Mouse (Mus musculus) forebrain, embryonic 15.5 days (tissue): Measurements from ENCODE around the gene Lbhd2. TPM values are rescaled to one million over a fixed set of nuclear protein-coding genes. Genes with fewer than 3 reads are reported as not detected.

Source experiments
- ATAC-seq: fragments of 200-750 bp; cut with Nextera tagmentation; replicated peaks from 2 replicates; pipeline ENCODE4 v1.8.0; 2017; ENCODE audit warnings: mild to moderate bottlenecking, moderate TSS enrichment, moderate library complexity
- H3K27ac ChIP-seq: fragments of 300-500 bp; sonication (generic); replicated peaks from 2 replicates; pipeline ENCODE4 v1.5.1; 2015; ENCODE audit warnings: mild to moderate bottlenecking, inconsistent platforms
- H3K27me3 ChIP-seq: fragments of 300-500 bp; sonication (generic); 2 replicates; pipeline ENCODE4 v1.6.1; 2015; ENCODE audit warnings: inconsistent platforms
- H3K36me3 ChIP-seq: fragments of 300-500 bp; sonication (generic); 2 replicates; pipeline ENCODE4 v1.6.1; 2015; ENCODE audit warnings: mild to moderate bottlenecking, inconsistent platforms
- H3K4me1 ChIP-seq: fragments of 300-500 bp; sonication (generic); 2 replicates; pipeline ENCODE4 v1.6.1; 2015; ENCODE audit warnings: inconsistent platforms
- H3K4me2 ChIP-seq: fragments of 300-500 bp; sonication (generic); replicated peaks from 2 replicates; pipeline ENCODE4 v1.6.1; 2015; ENCODE audit warnings: mild to moderate bottlenecking, inconsistent platforms
- H3K4me3 ChIP-seq: fragments of 300-500 bp; sonication (generic); 2 replicates; pipeline ENCODE4 v1.5.1; 2015; ENCODE audit warnings: mild to moderate bottlenecking, inconsistent platforms
- H3K9ac ChIP-seq: fragments of 300-500 bp; sonication (generic); replicated peaks from 2 replicates; pipeline ENCODE4 v1.6.1; 2015; ENCODE audit warnings: mild to moderate bottlenecking, inconsistent platforms
- H3K9me3 ChIP-seq: fragments of 300-500 bp; sonication (generic); 2 replicates; pipeline ENCODE4 v1.6.1; 2016; ENCODE audit warnings: inconsistent platforms
- WGBS: fragments of 180-500 bp; shearing (Covaris S2); methylation state at CpG from one replicate; pipeline ENCODE4 v1.1.7; 2015; ENCODE audit warnings: mixed read lengths; 5-methylcytosine and 5-hydroxymethylcytosine counted together
- polyA plus RNA-seq: library from polyadenylated mRNA; unstranded; fragments of >200 nt; fragmentation: Nextera tagmentation; extraction: Ambion mirVana; gene quantifications from 2 replicates; pipeline ENCODE4 v1.2.1, GENCODE M21; 2015

The Lbhd2 gene
- polyA plus RNA-seq, 1 experiment from 2014 or later, result 2.2 TPM

DNA sequence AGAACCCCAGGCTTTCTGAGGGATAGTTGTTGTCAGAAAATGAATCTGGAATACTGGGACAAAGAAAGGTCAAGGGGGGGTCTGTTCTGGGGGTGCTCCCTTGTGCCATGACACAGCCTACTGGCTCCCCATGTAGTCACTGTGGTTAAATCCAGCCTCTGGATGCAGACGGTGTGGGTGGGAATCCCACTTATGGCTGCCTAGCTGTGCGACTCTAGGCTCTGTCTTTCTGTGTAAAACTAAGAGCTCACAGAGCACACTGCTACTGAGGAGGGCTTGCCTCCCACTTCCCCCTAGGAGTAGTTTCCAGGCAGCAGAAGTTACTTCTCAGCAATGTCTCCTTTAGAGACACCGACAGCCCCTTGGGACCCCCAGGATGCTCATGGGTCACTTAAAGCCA lies 29.6 kb downstream of the Lbhd2 start:
- H3K4me2 ChIP-seq, result no peak overlapping the region
- H3K9ac ChIP-seq, result no peak overlapping the region
- ATAC-seq, result no peak
- H3K4me3 ChIP-seq, result no peak overlapping the region
- WGBS, result 84% methylated on average over 3 of the region's 3 CpGs
- no peaks in the 10 kb centered on the region for H3K9me3 ChIP-seq
- H3K4me1 ChIP-seq, result peaks cover 4% of the 10 kb centered on the region
- peaks cover 26% of the 10 kb centered on the region for H3K27me3 ChIP-seq
- no peak overlapping the region for H3K27ac ChIP-seq
- H3K36me3 ChIP-seq, result no peaks in the 10 kb centered on the region

DNA sequence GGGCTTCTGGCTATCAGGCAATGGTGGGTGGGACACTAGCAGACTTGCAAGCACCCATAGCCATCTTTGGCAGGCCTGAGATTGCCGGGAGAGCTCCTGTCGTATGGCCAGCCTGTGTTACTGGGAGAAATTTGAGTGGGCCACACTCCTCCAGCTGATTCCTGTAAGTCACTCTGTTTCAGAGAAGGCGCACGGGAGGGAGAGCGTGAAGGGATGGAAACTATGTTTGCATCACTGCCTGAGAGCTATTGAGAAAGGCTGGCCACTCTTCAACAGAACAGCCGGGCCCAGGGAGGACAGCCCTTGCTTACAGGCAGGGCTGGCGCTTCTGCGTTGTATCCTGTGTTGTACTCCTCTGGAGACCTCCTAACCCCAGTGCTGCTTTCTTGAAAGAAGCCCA lies 30.0 kb downstream of the Lbhd2 start:
- Histone ChIP-seq H3K27me3 (peaks cover 26% of the 10 kb centered on the region), H3K36me3 (no peaks in the 10 kb centered on the region), H3K4me2 (no peak overlapping the region), H3K9ac (no peak overlapping the region), H3K4me3 (no peak overlapping the region), H3K4me1 (peaks cover 4% of the 10 kb centered on the region), H3K9me3 (no peaks in the 10 kb centered on the region), H3K27ac (no peak overlapping the region)
- no peak for ATAC-seq
- 85% methylated on average over 8 of the region's 8 CpGs for WGBS

DNA sequence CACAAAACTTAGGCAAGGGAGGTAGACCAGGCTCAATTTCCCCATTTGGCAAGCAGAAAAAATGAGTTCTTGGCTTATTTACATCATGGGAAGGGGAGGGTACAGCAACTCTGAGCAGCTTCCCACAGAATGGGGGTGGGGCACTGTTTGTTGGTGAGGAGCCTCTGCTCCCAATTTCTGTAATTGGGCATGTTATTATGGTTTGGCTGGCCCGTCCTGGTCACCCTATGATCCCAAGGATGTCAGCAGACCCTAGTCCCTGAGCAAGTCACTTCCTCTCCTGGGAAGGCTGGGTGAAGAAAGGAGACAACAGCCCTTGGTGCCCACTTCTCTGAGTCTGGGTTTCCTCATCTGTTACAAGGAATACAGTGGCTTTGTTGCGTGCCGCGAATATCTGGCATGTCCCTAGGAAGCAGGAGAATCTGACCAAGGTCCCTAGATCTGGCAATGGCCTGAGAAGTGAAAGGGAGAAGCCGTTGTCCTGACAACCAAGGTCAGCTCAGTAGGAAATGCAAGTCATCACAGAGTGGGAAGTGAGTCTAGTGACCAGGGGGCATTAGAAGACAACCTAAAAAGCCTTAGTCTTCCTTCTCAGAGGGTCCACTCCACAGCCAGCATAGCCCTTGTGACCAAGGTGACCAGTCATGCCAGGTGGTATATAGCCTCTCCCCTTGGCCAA lies 30.8 kb downstream of the Lbhd2 start:
- WGBS, result 74% methylated on average over 5 of the region's 5 CpGs
- H3K9me3 ChIP-seq, result no peaks in the 10 kb centered on the region
- peaks cover 27% of the 10 kb centered on the region for H3K27me3 ChIP-seq

DNA sequence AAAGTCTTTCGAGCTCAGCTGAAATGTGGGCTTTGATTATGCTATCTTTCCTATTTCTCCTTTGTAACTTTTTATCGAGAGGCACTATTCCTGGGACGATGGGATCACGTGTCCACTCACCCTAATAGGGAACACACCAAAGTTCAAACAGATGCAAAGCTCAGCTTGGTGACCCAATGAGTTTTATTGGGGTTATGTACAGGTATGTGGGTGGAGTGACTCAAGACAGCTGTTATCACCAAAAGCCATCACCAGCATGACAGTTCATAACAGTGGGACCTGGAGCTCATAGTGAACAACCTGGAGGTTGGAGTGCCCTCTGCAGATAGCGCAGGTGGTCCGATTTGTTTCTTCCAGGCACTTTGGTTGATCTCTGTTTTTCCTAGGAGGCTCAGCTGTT lies 32.2 kb downstream of the Lbhd2 start:
- H3K9me3 ChIP-seq, result no peaks in the 10 kb centered on the region
- no peak overlapping the region for H3K4me3 ChIP-seq
- peaks cover 12% of the 10 kb centered on the region for H3K4me1 ChIP-seq
- 91% methylated on average over 6 of the region's 6 CpGs for WGBS
- no peak overlapping the region for H3K9ac ChIP-seq
- no peak overlapping the region for H3K4me2 ChIP-seq
- H3K27me3 ChIP-seq, result peaks cover 38% of the 10 kb centered on the region
- no peak for ATAC-seq
- H3K36me3 ChIP-seq, result no peaks in the 10 kb centered on the region
- no peak overlapping the region for H3K27ac ChIP-seq

More for the DNA sequence above, 30.8 kb downstream of the Lbhd2 start:
- Histone ChIP-seq H3K4me2 (no peak overlapping the region), H3K4me1 (peaks cover 8% of the 10 kb centered on the region), H3K27ac (no peak overlapping the region), H3K9ac (no peak overlapping the region), H3K4me3 (no peak overlapping the region), H3K36me3 (no peaks in the 10 kb centered on the region)
- ATAC-seq, result no peak

DNA sequence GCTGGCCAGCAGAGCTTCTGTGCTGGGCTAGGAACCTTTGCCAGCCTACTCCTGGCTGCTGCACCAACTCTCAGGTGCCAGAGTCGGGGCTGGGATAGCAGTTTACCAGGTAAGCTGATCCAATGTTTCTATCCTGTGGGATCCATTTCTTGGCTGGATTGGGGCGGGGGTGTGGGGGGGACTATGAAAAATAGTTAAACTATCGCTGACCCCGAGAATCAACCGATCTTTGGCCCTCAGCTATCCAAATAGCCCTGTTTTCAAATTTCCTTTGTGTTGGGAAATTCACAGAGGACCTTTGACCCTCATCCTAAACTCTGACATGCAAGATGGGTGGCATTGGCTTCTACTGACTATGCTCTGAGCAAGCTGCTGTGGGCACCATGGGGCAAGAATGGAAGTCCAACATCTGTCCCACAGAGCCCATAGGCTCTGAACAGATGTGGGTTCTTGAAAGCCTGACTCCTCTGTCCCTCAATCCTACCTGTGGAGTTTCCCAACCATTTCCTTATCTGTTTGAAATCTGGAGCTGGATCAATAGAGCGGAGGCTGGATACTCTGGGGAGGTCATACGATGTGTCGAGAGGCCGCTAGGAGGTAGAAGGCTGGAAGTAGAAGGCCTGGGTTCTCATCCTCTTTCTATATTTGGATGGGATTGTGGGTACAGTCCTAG lies 34.2 kb downstream of the Lbhd2 start:
- no peak overlapping the region for H3K4me3 ChIP-seq
- no peaks in the 10 kb centered on the region for H3K36me3 ChIP-seq
- WGBS, result 97% methylated on average over 9 of the region's 9 CpGs
- no peak overlapping the region for H3K4me2 ChIP-seq
- no peaks in the 10 kb centered on the region for H3K9me3 ChIP-seq
- no peak overlapping the region for H3K27ac ChIP-seq
- no peak overlapping the region for H3K9ac ChIP-seq
- peaks cover 15% of the 10 kb centered on the region for H3K4me1 ChIP-seq
- no peak for ATAC-seq
- peaks cover 54% of the 10 kb centered on the region for H3K27me3 ChIP-seq

DNA sequence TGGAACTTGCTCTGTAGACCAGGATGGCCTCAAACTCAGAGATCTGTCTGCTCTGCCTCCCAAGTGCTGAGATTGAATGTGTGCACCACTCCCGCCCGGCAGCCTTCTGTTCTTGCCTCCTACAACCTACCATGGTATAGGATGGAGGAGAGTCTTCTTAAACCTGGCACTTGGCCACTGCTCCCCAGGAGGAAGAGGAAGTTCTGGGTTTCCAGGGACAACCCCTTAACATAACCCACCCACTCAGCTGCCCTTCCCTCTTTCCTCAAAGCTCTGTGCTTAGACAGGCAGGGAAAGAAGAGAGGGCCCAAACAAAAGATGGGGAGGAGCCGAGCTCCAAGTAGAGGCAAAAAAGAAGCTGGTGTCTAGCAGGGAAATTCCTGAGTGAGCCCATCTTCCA lies 34.9 kb downstream of the Lbhd2 start:
- H3K27me3 ChIP-seq, result peaks cover 61% of the 10 kb centered on the region
- H3K9me3 ChIP-seq, result no peaks in the 10 kb centered on the region
- H3K9ac ChIP-seq, result no peak overlapping the region
- H3K4me3 ChIP-seq, result no peak overlapping the region
- no peak overlapping the region for H3K4me2 ChIP-seq
- peaks cover 19% of the 10 kb centered on the region for H3K4me1 ChIP-seq
- no peaks in the 10 kb centered on the region for H3K36me3 ChIP-seq
- ATAC-seq, result no peak
- H3K27ac ChIP-seq, result no peak overlapping the region
- 64% methylated on average over 3 of the region's 3 CpGs for WGBS

DNA sequence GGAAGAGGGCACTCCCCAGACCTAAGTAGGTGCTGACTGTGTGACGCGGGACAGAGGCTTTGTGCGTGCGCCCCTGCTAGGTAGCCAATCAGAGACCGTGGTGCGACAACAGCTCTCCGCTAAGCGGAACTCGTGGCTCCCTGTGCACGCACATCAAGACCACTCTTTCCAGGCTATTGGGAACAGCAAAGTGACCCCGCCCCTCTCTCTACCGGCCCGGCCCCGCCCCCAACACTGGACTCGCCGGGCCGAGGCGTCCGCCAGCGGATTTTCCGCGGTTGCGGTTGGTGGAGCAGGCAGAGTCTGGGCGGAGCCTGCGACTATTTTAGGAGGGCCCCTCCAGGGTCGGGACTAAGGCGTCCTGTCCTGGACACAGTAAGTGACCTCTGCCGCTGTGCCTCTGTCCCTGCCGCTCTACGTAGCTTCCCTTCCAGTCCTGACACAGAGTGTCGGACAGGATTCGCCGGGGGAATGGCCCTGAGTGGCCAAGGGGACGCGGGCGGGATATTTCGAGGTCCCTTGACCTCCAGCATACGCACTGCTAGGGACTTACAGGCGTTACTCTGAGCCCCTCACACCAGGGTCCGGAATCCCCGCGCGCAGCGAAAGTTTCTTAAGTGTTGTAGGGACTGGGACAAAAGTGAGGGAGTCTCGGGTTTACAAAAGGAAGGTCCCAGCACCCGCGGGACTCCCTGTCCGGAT lies 35.9 kb downstream of the Lbhd2 start, which contains the start of gene Tnfaip2:
Gene Tnfaip2, plus strand, starts transcription at position 161 of the 702 bp plus-strand sequence.
- H3K4me3 ChIP-seq, result peak within 1 kb of the TSS; percentile 37
- no peak within 1 kb of the TSS for H3K9ac ChIP-seq
- ATAC-seq, result peak; percentile 57
- under 1% methylated on average over 48 of the region's 48 CpGs for WGBS
- peak within 1 kb of the TSS; percentile 57 for H3K4me2 ChIP-seq
- peaks cover 70% of the 10 kb centered on the region for H3K27me3 ChIP-seq
- H3K4me1 ChIP-seq, result peaks cover 19% of the 10 kb centered on the region
- no peaks in the 10 kb centered on the region for H3K36me3 ChIP-seq
- H3K27ac ChIP-seq, result no peak within 1 kb of the TSS
- no peaks in the 10 kb centered on the region for H3K9me3 ChIP-seq

DNA sequence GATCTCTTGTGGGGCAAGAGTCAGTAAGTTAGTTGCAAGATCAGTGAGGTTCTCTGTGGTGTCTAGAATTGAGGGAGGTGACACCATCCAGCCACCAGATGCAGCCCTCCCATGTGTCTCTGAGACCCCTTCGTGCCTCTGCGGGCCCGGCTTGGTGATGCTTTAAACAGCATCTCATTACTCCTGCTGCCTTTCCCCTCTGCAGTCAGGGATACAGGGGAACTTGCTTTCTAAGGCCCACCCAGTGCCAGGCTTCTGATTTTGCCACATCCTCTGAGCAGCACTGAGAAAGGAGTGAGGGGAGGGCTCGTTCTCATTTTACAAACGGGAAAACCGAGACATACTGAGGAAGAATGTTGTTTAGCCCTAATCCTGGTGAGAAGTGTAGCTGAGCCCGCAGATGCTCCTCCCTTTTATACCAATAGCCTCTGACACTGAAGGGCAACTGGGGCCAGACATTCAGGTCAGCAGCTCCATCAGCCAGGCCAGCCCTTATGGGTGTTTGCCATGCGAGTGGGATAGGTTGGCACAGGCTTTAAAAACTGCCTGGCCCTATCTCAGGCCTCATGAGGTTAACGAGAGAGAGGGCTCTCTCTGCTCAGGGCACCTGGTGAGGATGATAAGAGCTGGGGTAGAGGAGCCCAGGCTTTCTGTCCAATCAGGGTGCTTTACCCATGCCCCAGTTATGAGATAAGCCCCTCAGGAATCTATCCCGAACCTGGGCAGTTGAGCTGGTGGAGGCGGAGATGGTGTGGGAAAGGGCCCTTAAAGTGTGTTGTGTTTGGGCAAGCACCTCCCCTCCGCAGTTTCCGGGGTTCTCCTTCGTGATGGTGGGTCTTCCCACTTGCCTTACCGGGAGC lies 36.6 kb downstream of the Lbhd2 start:
- Histone ChIP-seq H3K36me3 (no peaks in the 10 kb centered on the region), H3K4me2 (no peak overlapping the region), H3K27ac (no peak overlapping the region), H3K4me1 (peaks cover 19% of the 10 kb centered on the region), H3K9me3 (no peaks in the 10 kb centered on the region), H3K9ac (no peak overlapping the region), H3K27me3 (peaks cover 76% of the 10 kb centered on the region), H3K4me3 (no peak overlapping the region)
- no peak for ATAC-seq
- 10% methylated on average over 15 of the region's 15 CpGs for WGBS

DNA sequence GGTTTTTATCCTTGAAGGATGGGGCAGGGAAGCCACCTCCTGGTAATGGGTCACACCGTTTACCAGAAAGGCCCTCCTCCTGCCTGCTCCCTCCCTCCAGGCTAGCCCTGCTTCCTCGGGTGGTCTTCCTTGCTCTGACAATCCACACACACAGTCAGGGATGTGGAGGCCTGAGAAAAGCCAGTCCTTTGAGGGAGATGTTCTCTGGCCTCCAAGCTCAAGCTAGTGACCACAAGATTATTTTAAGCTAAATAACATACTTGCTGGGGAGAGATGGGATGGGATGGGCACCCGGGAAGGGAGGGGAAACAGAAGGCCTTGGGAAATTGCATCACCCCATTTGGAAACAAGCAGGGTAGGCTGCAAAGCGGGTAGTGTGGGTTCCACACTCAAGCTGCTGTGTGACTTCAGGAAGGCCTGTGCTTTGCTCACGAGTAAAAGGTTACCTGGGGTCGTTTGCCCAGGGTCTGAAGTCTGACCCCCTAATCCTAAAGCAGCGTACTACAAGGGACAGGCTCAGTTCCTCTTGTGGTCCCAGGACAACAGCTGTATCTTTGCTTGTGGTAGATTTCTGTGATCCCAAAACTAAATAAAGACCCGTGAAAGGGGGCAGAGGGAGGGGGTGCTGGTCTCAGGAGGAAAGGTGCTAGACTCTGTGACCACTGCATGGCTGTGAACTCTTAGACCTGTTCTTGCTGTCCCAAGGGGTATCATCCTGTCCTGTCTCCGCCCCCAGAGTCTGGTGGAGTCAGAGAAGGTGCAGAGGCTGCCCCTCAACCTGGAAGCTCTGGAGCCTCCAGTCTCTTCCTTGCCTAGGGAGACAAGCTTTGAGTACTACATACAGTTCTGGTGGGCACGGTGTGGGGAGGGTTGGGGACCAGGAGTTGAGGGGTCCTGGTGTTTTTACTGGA lies 37.6 kb downstream of the Lbhd2 start:
- H3K9me3 ChIP-seq, result no peaks in the 10 kb centered on the region
- H3K4me1 ChIP-seq, result peaks cover 19% of the 10 kb centered on the region
- no peak overlapping the region for H3K4me2 ChIP-seq
- H3K4me3 ChIP-seq, result no peak overlapping the region
- no peaks in the 10 kb centered on the region for H3K36me3 ChIP-seq
- WGBS, result 22% methylated on average over 10 of the region's 10 CpGs
- ATAC-seq, result no peak
- H3K27ac ChIP-seq, result no peak overlapping the region
- no peak overlapping the region for H3K9ac ChIP-seq
- peaks cover 84% of the 10 kb centered on the region for H3K27me3 ChIP-seq

DNA sequence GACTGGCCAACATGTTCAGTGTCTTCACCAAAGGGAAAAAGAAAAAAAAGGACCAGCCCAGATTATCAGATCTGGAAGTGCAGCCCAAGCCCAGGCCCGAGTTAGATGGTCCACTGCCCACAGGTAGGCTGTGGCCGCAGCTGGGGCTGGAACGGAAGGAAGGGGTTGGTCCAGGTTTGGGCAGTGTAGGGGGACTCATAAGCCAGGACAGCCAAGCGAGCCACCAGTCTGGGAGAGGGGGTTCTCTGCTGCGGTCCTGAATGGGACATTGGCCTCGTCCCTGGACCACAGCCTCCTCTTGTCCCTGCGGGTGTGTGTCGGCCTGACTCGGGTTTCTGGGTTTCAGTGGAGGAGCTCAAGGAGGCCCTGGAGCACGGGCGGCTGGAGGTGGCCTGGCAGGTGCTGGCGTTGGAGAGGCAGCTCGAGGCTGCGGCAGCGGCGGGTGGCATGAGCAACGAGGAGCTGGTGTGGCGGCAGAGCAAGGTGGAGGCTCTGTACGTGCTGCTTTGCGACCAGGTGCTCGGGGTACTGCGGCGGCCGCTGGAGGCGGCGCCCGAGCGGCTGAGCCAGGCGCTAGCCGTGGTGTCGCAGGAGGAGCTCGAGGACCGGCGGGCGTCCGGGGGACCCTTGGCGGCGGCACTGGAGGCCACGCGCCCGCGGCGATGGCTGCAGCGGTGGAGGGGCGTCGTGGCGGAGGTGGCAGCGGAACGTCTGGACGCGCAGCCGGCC lies 38.7 kb downstream of the Lbhd2 start:
- Histone ChIP-seq H3K9ac (no peak overlapping the region), H3K27me3 (peaks cover 96% of the 10 kb centered on the region), H3K4me3 (peak overlapping the region; percentile 26), H3K27ac (no peak overlapping the region), H3K9me3 (no peaks in the 10 kb centered on the region), H3K4me2 (peak overlapping the region; percentile 30), H3K4me1 (peaks cover 19% of the 10 kb centered on the region), H3K36me3 (no peaks in the 10 kb centered on the region)
- 1% methylated on average over 52 of the region's 52 CpGs for WGBS
- ATAC-seq, result no peak
